Mouse (Mus musculus) heart, embryonic 15.5 days (tissue): ENCODE measurements around the gene Sf3b2. TPM values are rescaled to one million over a fixed set of nuclear protein-coding genes. Genes with fewer than 3 reads are reported as not detected.

ENCODE experiments used
- ATAC-seq: fragments of 200-750 bp; cut with Nextera tagmentation; replicated peaks from 2 replicates; pipeline ENCODE4 v1.8.0; 2017; ENCODE audit warnings: low read depth, moderate TSS enrichment; ENCODE audit not compliant: insufficient number of reproducible peaks, insufficient read depth, low FRiP score
- H3K27ac ChIP-seq: fragments of 300-500 bp; sonication (generic); 2 replicates; pipeline ENCODE4 v1.5.1; 2015; ENCODE audit warnings: mild to moderate bottlenecking, inconsistent platforms
- H3K27me3 ChIP-seq: fragments of 300-500 bp; sonication (generic); 2 replicates; pipeline ENCODE4 v1.6.1; 2015; ENCODE audit warnings: inconsistent platforms
- H3K36me3 ChIP-seq: fragments of 300-500 bp; sonication (generic); 2 replicates; pipeline ENCODE4 v1.6.1; 2015; ENCODE audit warnings: mild to moderate bottlenecking, inconsistent platforms
- H3K4me1 ChIP-seq: fragments of 300-500 bp; sonication (generic); replicated peaks from 2 replicates; pipeline ENCODE4 v1.6.1; 2015; ENCODE audit warnings: inconsistent platforms
- H3K4me2 ChIP-seq: fragments of 300-500 bp; sonication (generic); 2 replicates; pipeline ENCODE4 v1.6.1; 2015; ENCODE audit warnings: inconsistent platforms, mild to moderate bottlenecking, moderate library complexity
- H3K4me3 ChIP-seq: fragments of 300-500 bp; sonication (generic); 2 replicates; pipeline ENCODE4 v1.5.1; 2015; ENCODE audit warnings: mild to moderate bottlenecking, inconsistent platforms
- H3K9ac ChIP-seq: fragments of 300-500 bp; sonication (generic); 2 replicates; pipeline ENCODE4 v1.6.1; 2015; ENCODE audit warnings: mild to moderate bottlenecking, inconsistent platforms
- H3K9me3 ChIP-seq: fragments of 300-500 bp; sonication (generic); replicated peaks from 2 replicates; pipeline ENCODE4 v1.6.1; 2016; ENCODE audit warnings: inconsistent platforms
- WGBS: fragments of 180-500 bp; shearing (Covaris S2); methylation state at CpG from one replicate; pipeline ENCODE4 v1.1.7; 2015; ENCODE audit warnings: mixed read lengths; 5-methylcytosine and 5-hydroxymethylcytosine counted together
- polyA plus RNA-seq: library from polyadenylated mRNA; unstranded; fragments of >200 nt; fragmentation: Nextera tagmentation; extraction: Ambion mirVana; gene quantifications from 2 replicates; pipeline ENCODE4 v1.2.1, GENCODE M21; 2015

The Sf3b2 gene
- polyA plus RNA-seq, 1 experiment from 2014 or later = 195 TPM

DNA sequence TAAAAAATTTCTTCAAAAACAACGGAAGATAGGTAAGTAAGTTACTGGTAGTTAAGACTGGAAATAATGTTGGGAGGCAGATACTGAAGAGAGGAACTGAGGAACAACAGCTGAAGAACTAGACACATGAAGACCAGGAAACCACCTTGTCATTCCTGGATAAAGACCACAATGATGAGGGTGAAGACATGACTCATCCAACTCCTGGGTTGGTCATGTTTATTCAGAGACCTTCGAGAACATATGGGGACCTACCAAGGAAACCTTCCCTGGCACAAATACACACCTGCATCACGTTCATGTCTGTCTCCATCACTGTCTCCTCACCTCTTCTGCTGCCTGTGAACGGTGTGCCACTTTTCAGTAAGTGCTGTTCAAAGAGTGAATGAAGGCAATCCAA is 71.2 kb downstream of the Sf3b2 start:
- Histone ChIP-seq H3K36me3 (no peaks in the 10 kb centered on the region), H3K27me3 (no peaks in the 10 kb centered on the region), H3K27ac (no peak overlapping the region), H3K4me1 (peaks cover 3% of the 10 kb centered on the region), H3K9me3 (no peaks in the 10 kb centered on the region), H3K4me2 (no peak overlapping the region), H3K4me3 (no peak overlapping the region), H3K9ac (no peak overlapping the region)
- no peak for ATAC-seq
- 85% methylated on average over 4 of the region's 4 CpGs for WGBS

Other genes starting within 250 kb of the Sf3b2 start
- 1.9 and 3.3 TPM in 2 replicates for gene Rin1, start 245.0 kb downstream of the Sf3b2 start, polyA plus RNA-seq
- 18.1 and 39.3 TPM in 2 replicates for gene Cd248, start 227.4 kb downstream of the Sf3b2 start, polyA plus RNA-seq
- 3.0 and 4.5 TPM in 2 replicates for gene Tmem151a, start 209.9 kb downstream of the Sf3b2 start, polyA plus RNA-seq
- gene Yif1a, start 206.9 kb downstream of the Sf3b2 start, polyA plus RNA-seq = 82.0 and 92.3 TPM in 2 replicates
- 2.9 and 5.7 TPM in 2 replicates for gene Cnih2, start 196.9 kb downstream of the Sf3b2 start, polyA plus RNA-seq
- gene Rab1b, start 188.4 kb downstream of the Sf3b2 start, polyA plus RNA-seq = 208 and 236 TPM in 2 replicates
- gene Klc2, start 176.9 kb downstream of the Sf3b2 start, polyA plus RNA-seq = 17.1 and 21.8 TPM in 2 replicates
- 15.1 and 21.6 TPM in 2 replicates for gene Pacs1, start 22.3 kb downstream of the Sf3b2 start, polyA plus RNA-seq
- gene Gal3st3, start 2.9 kb upstream of the Sf3b2 start, polyA plus RNA-seq = 7.3 and 7.7 TPM in 2 replicates
- not detected in 2 replicates for gene Catsper1, start 40.3 kb upstream of the Sf3b2 start, polyA plus RNA-seq
- 0.87 and 1.4 TPM in 2 replicates for gene Cst6, start 54.1 kb upstream of the Sf3b2 start, polyA plus RNA-seq
- gene Eif1ad, start 71.3 kb upstream of the Sf3b2 start, polyA plus RNA-seq = 35.3 and 45.7 TPM in 2 replicates
- gene Banf1, start 71.7 kb upstream of the Sf3b2 start, polyA plus RNA-seq = 405 and 409 TPM in 2 replicates
- 34.3 and 47.0 TPM in 2 replicates for gene Sart1, start 93.2 kb upstream of the Sf3b2 start, polyA plus RNA-seq
- 2.0 TPM in 2 replicates for gene Tsga10ip, start 107.1 kb upstream of the Sf3b2 start, polyA plus RNA-seq
- 205 and 220 TPM in 2 replicates for gene Drap1, start 129.5 kb upstream of the Sf3b2 start, polyA plus RNA-seq
- 34.8 and 46.9 TPM in 2 replicates for gene AI837181, start 129.7 kb upstream of the Sf3b2 start, polyA plus RNA-seq
- not detected in 2 replicates for gene Fosl1, start 152.1 kb upstream of the Sf3b2 start, polyA plus RNA-seq
- gene Ccdc85b, start 162.4 kb upstream of the Sf3b2 start, polyA plus RNA-seq = 9.0 and 9.9 TPM in 2 replicates
- gene Fibp, start 165.2 kb upstream of the Sf3b2 start, polyA plus RNA-seq = 97.9 and 106 TPM in 2 replicates
- gene Ctsw, start 173.1 kb upstream of the Sf3b2 start, polyA plus RNA-seq = 1.4 and 3.5 TPM in 2 replicates
- gene Efemp2, start 178.5 kb upstream of the Sf3b2 start, polyA plus RNA-seq = 65.6 and 95.4 TPM in 2 replicates
- gene Mus81, start 192.9 kb upstream of the Sf3b2 start, polyA plus RNA-seq = 33.8 and 48.7 TPM in 2 replicates
- gene Cfl1, start 195.0 kb upstream of the Sf3b2 start, polyA plus RNA-seq = 1,578 and 1,766 TPM in 2 replicates
- 0.14 and 0.16 TPM in 2 replicates for gene 1700020D05Rik, start 208.3 kb upstream of the Sf3b2 start, polyA plus RNA-seq
- gene Snx32, start 215.1 kb upstream of the Sf3b2 start, polyA plus RNA-seq = 15.8 and 17.6 TPM in 2 replicates